Mouse (Mus musculus): ENCODE data around the gene Pde3a. TPM values are rescaled to one million over a fixed set of nuclear protein-coding genes. Genes with fewer than 3 reads are reported as not detected.
A peak's percentile ranks its signal among the peaks of the same experiment; 100 is the strongest.

Pde3a gene
- polyA plus RNA-seq, 1 experiment from 2014 or later: 4.2 TPM

- H3K9me3 ChIP-seq: no peaks in the 10 kb centered on the region
- WGBS: 59% methylated on average over 10 of the region's 10 CpGs
- H3K4me1 ChIP-seq: 0 out of 2 replicates have a peak, but pooled peaks cover 4% of the 10 kb centered on the region
- H3K27ac ChIP-seq: no peak overlapping the region
- H3K4me3 ChIP-seq: no peak overlapping the region
- no peak overlapping the region for H3K4me2 ChIP-seq (replicated peaks)
- peaks cover 8% of the 10 kb centered on the region for H3K36me3 ChIP-seq
- H3K9ac ChIP-seq: no peak overlapping the region
- peak; percentile 48; the same call in 1 of the 2 replicates for ATAC-seq (ENCODE audit: low FRiP score, low read depth)
- H3K27me3 ChIP-seq: no peaks in the 10 kb centered on the region
Measured at GRCm38 (mm10) chr6:141485302-141486021, 236.4 kb downstream of the Pde3a start.

- no peak overlapping the region for H3K9ac ChIP-seq
- no peaks in the 10 kb centered on the region for H3K9me3 ChIP-seq
- 69% methylated on average over 7 of the region's 7 CpGs for WGBS
- no peaks in the 10 kb centered on the region for H3K27me3 ChIP-seq
- H3K27ac ChIP-seq: no peak overlapping the region
- no peak for ATAC-seq (ENCODE audit: low FRiP score, low read depth)
- H3K4me1 ChIP-seq: 0 out of 2 replicates have a peak, but pooled peaks cover 4% of the 10 kb centered on the region
- no peak overlapping the region for H3K4me3 ChIP-seq
- H3K36me3 ChIP-seq: peaks cover 18% of the 10 kb centered on the region
- no peak overlapping the region for H3K4me2 ChIP-seq (replicated peaks)
Measured at GRCm38 (mm10) chr6:141487266-141487665, 238.2 kb downstream of the Pde3a start.

GRCm38 (mm10) chr6:141488619-141489018 lies 239.6 kb downstream of the Pde3a start:
- Histone ChIP-seq H3K4me3 (no peak overlapping the region), H3K9ac (no peak overlapping the region), H3K27me3 (no peaks in the 10 kb centered on the region), H3K36me3 (peaks cover 27% of the 10 kb centered on the region), H3K4me2 (replicated peaks) (no peak overlapping the region), H3K4me1 (0 out of 2 replicates have a peak, but pooled peaks cover 4% of the 10 kb centered on the region), H3K9me3 (no peaks in the 10 kb centered on the region), H3K27ac (no peak overlapping the region)
- 16% methylated on average over 11 of the region's 11 CpGs for WGBS
- ATAC-seq (ENCODE audit: low FRiP score, low read depth): no peak

GRCm38 (mm10) chr6:141494909-141495308 lies 245.8 kb downstream of the Pde3a start:
- Histone ChIP-seq H3K9ac (no peak overlapping the region), H3K4me1 (peaks cover 17% of the 10 kb centered on the region), H3K36me3 (peaks cover 46% of the 10 kb centered on the region), H3K27me3 (0 out of 2 replicates have a peak, but pooled peaks cover 3% of the 10 kb centered on the region), H3K27ac (no peak overlapping the region), H3K4me2 (replicated peaks) (no peak overlapping the region), H3K4me3 (no peak overlapping the region), H3K9me3 (no peaks in the 10 kb centered on the region)
- no peak for ATAC-seq (ENCODE audit: low FRiP score, low read depth)
- 82% methylated on average over 4 of the region's 4 CpGs for WGBS

GRCm38 (mm10) chr6:141495634-141496418 lies 246.8 kb downstream of the Pde3a start:
- Histone ChIP-seq H3K27ac (peak overlapping the region; percentile 28; the same call in 1 of the 2 replicates), H3K9me3 (no peaks in the 10 kb centered on the region), H3K36me3 (peaks cover 39% of the 10 kb centered on the region), H3K4me2 (replicated peaks) (peak overlapping the region; percentile 23; the same call in 1 of the 2 replicates), H3K4me1 (peaks cover 17% of the 10 kb centered on the region), H3K27me3 (0 out of 2 replicates have a peak, but pooled peaks cover 3% of the 10 kb centered on the region), H3K4me3 (no peak overlapping the region), H3K9ac (no peak overlapping the region)
- WGBS: 14% methylated on average over 13 of the region's 13 CpGs
- ATAC-seq (ENCODE audit: low FRiP score, low read depth): peak; percentile 60

- no peak overlapping the region for H3K4me3 ChIP-seq
- H3K9me3 ChIP-seq: no peaks in the 10 kb centered on the region
- H3K27ac ChIP-seq: no peak overlapping the region
Measured at GRCm38 (mm10) chr6:141499511-141499910, 250.4 kb downstream of the Pde3a start.

GRCm38 (mm10) chr6:141501171-141501570 lies 252.1 kb downstream of the Pde3a start:
- peaks cover 20% of the 10 kb centered on the region for H3K36me3 ChIP-seq
- WGBS: 84% methylated on average over 3 of the region's 3 CpGs

More at GRCm38 (mm10) chr6:141499511-141499910, 250.4 kb downstream of the Pde3a start:
- Histone ChIP-seq H3K4me1 (peaks cover 17% of the 10 kb centered on the region), H3K36me3 (peaks cover 20% of the 10 kb centered on the region), H3K9ac (no peak overlapping the region), H3K27me3 (0 out of 2 replicates have a peak, but pooled peaks cover 3% of the 10 kb centered on the region), H3K4me2 (replicated peaks) (no peak overlapping the region)
- ATAC-seq (ENCODE audit: low FRiP score, low read depth): no peak

GRCm38 (mm10) chr6:141522541-141522940 lies 273.5 kb downstream of the Pde3a start:
- no peak overlapping the region for H3K9ac ChIP-seq
- no peak overlapping the region for H3K4me3 ChIP-seq
- ATAC-seq (ENCODE audit: low FRiP score, low read depth): no peak
- H3K27ac ChIP-seq: no peak overlapping the region
- no peak overlapping the region for H3K4me2 ChIP-seq (replicated peaks)
- H3K4me1 ChIP-seq: no peaks in the 10 kb centered on the region
- no peaks in the 10 kb centered on the region for H3K36me3 ChIP-seq
- 84% methylated on average over 2 of the region's 2 CpGs for WGBS
- H3K27me3 ChIP-seq: no peaks in the 10 kb centered on the region
- H3K9me3 ChIP-seq: no peaks in the 10 kb centered on the region

More at GRCm38 (mm10) chr6:141501171-141501570, 252.1 kb downstream of the Pde3a start:
- no peaks in the 10 kb centered on the region for H3K9me3 ChIP-seq
- ATAC-seq (ENCODE audit: low FRiP score, low read depth): no peak
- H3K4me3 ChIP-seq: no peak overlapping the region
- peaks cover 3% of the 10 kb centered on the region for H3K4me1 ChIP-seq
- H3K27me3 ChIP-seq: no peaks in the 10 kb centered on the region
- H3K27ac ChIP-seq: no peak overlapping the region
- H3K9ac ChIP-seq: no peak overlapping the region
- no peak overlapping the region for H3K4me2 ChIP-seq (replicated peaks)

GRCm38 (mm10) chr6:141523747-141524640 lies 274.9 kb downstream of the Pde3a start, which contains the start of gene Slco1c1:
Gene Slco1c1, plus strand, starts transcription at chr6:141524368.
- no peaks in the 10 kb centered on the region for H3K27me3 ChIP-seq
- 48% methylated on average over 2 of the region's 2 CpGs for WGBS
- no peak for ATAC-seq (ENCODE audit: low FRiP score, low read depth)
- H3K36me3 ChIP-seq: no peaks in the 10 kb centered on the region
- no peak within 1 kb of the TSS for H3K4me3 ChIP-seq
- H3K4me2 ChIP-seq (replicated peaks): no peak within 1 kb of the TSS
- no peaks in the 10 kb centered on the region for H3K4me1 ChIP-seq
- H3K27ac ChIP-seq: no peak within 1 kb of the TSS
- no peak within 1 kb of the TSS for H3K9ac ChIP-seq
- no peaks in the 10 kb centered on the region for H3K9me3 ChIP-seq

- H3K4me2 ChIP-seq (replicated peaks): no peak overlapping the region
- ATAC-seq (ENCODE audit: low FRiP score, low read depth): no peak
- no peaks in the 10 kb centered on the region for H3K36me3 ChIP-seq
- no peak overlapping the region for H3K27ac ChIP-seq
- no peaks in the 10 kb centered on the region for H3K4me1 ChIP-seq
- no peaks in the 10 kb centered on the region for H3K27me3 ChIP-seq
- H3K9me3 ChIP-seq: no peaks in the 10 kb centered on the region
- 94% methylated on average over 1 of the region's 1 CpGs for WGBS
- no peak overlapping the region for H3K4me3 ChIP-seq
- H3K9ac ChIP-seq: no peak overlapping the region
Measured at GRCm38 (mm10) chr6:141525787-141526186, 276.7 kb downstream of the Pde3a start.

- Histone ChIP-seq H3K9me3 (no peaks in the 10 kb centered on the region), H3K4me3 (no peak overlapping the region), H3K27ac (no peak overlapping the region), H3K9ac (no peak overlapping the region), H3K36me3 (no peaks in the 10 kb centered on the region), H3K27me3 (no peaks in the 10 kb centered on the region), H3K4me2 (replicated peaks) (no peak overlapping the region), H3K4me1 (no peaks in the 10 kb centered on the region)
- ATAC-seq (ENCODE audit: low FRiP score, low read depth): no peak
- WGBS: 59% methylated on average over 6 of the region's 6 CpGs
Measured at GRCm38 (mm10) chr6:141530865-141531264, 281.8 kb downstream of the Pde3a start.

All from limb, embryonic 13.5 days (tissue).